Mouse (Mus musculus) thymus, adult 2 months (tissue): Measurements from ENCODE around the gene Baiap3.

Experiments used
- CTCF ChIP-seq: fragments of 200-500 bp; IDR thresholded peaks from 2 replicates; pipeline ENCODE4 v1.5.1; 2012; ENCODE audit warnings: mild to moderate bottlenecking, control low read depth, low read length, moderate library complexity, borderline replicate concordance; ENCODE audit not compliant: control insufficient read depth, poor library complexity, insufficient read depth; ENCODE audit errors: extremely low read depth
- POLR2A ChIP-seq: fragments of 200-500 bp; IDR thresholded peaks from 2 replicates; pipeline ENCODE4 v1.6.1; 2012; ENCODE audit warnings: mild to moderate bottlenecking, low read length, control low read depth, moderate library complexity; ENCODE audit not compliant: control insufficient read depth, poor library complexity, insufficient read depth; ENCODE audit errors: extremely low read depth

DNA sequence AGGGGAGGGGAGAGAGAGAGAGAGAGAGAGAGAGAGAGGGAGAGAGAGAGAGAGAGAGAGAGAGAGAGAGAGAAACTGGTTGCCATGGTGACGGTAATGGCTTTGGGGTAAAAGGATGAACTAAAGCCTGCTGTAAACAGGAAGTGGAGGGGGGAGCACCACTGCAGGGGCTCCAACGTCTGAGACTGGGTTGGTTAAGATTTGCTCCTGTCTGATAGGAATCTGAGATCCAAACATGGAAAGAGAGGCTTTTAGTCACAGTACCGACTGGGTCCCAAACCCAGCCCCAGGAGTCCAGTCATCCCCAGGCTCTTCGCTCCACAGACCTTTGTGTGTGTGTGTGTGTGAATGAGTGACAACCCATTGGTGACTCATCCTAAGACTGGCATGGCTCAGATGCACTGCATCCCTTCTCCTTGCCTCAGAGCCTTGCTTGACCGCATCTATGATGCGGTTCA, 1.7 kb upstream of the Baiap3 start:
- TF ChIP-seq POLR2A (no peak), CTCF (no peak)
